Mouse (Mus musculus) E14TG2a.4 (cell line): Measurements from ENCODE around the gene Crb2.

Experiments used
- CTCF ChIP-seq: conservative IDR thresholded peaks from 2 replicates; pipeline ENCODE4 v1.5.1; 2014; ENCODE audit warnings: low read length
- POU5F1 ChIP-seq: IDR thresholded peaks from 2 replicates; pipeline ENCODE4 v1.6.1; 2014; ENCODE audit warnings: low read length, borderline replicate concordance

DNA sequence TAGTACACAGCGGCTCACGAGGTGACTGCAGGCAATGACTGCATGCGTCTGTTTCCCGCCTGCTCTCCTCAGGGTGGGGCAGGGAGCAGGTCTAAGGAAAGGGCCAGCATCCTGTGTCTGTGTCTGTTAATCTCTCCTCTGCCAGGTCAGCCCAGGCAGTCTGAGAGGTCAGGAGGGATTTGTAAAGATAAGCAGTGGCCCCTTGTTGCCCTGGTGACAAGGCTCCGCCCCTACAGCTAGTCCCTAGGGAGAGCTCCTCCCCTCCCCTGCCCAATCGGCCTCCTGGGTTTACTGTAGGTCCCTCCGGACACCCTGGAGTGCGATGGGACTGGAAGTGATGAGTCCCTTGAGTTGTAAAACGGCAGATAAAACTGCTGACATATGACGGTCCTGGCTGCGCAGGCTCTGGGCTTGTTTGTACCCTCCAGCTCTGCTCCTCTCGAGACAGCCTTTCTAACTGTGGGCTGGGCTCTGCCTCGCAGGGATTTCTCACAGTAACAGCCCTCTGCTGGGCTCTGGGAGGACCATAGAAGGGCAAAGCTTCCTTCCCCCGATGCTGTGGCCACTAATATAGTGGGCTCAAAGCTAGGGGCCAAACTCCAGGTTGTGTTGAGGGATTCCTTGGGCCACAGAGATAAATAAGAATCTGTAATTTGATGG is 4.4 kb downstream of the Crb2 start:
- TF ChIP-seq CTCF = no peak
- no peak for TF ChIP-seq POU5F1
